9 mouse cellular contexts compared by ENCODE assay signal in genomic region chr4:97871770-97872439, GRCm38 (mm10).
A peak's percentile ranks its signal among the peaks of the same experiment; 100 is the strongest.
DNase-seq lines count a peak whose midpoint lies in the region; ATAC-seq and TF ChIP-seq lines count a peak whose summit lies in the region.
"Had no signal": no experiment of that assay in that cellular context is flagged by ENCODE, and none has a peak within 500 bp of the region (broad histone marks: within the 10 kb centered on the region; RNA-seq: fewer than 3 reads in every experiment).

No protein-coding gene starts in this region.

- peaks cover 7% of the 10 kb centered on the region; the same call in 1 of the 2 replicates for H3K4me1 ChIP-seq in kidney, embryonic 14.5 days (ENCODE audit: control insufficient read depth, insufficient read depth, low read length)
- peaks cover 49% of the 10 kb centered on the region for H3K4me1 ChIP-seq in heart, embryonic 16.5 days (ENCODE audit: control insufficient read depth, insufficient read depth, low read length)

- no peak overlapping the region for H3K4me3 ChIP-seq in kidney, embryonic 14.5 days (ENCODE audit: low read length)
- no peak overlapping the region for H3K4me3 ChIP-seq in heart, embryonic 16.5 days (ENCODE audit: low read length)
- H3K4me3 ChIP-seq: limb, embryonic 15.5 days had no signal

- peak; percentile 25 for DNase-seq in kidney, adult 18-20 months
- DNase-seq in brain, embryonic 14.5 days (ENCODE audit: low read depth) = peak; percentile 68
- DNase-seq in lung, postnatal 36 days = peak; percentile 62
- no peak for DNase-seq in right cerebral cortex, postnatal 14 days
- DNase-seq in spleen, postnatal 36 days (ENCODE audit: low spot score in 2 of 2) = no peak
- DNase-seq in ovary, postnatal 14 days (ENCODE audit: low spot score) = no peak

- no peak overlapping the region for H3K4me2 ChIP-seq in kidney, embryonic 14.5 days (replicated peaks; ENCODE audit: low read depth, low read length)
- no peak overlapping the region for H3K4me2 ChIP-seq in heart, embryonic 16.5 days (ENCODE audit: low read depth, low read length)
- H3K4me2 ChIP-seq: limb, embryonic 15.5 days had no signal

- TF ChIP-seq POLR2A in brain, embryonic 14.5 days (IDR thresholded peaks at IDR 0.05; ENCODE audit: borderline replicate concordance, extremely low read depth, insufficient read depth, insufficient read length, poor library complexity, severe bottlenecking) = no peak

- WGBS in kidney, embryonic 14.5 days = 79% methylated on average over 9 of the region's 9 CpGs
- WGBS in heart, embryonic 16.5 days = 56% methylated on average over 9 of the region's 9 CpGs

- H3K27ac ChIP-seq in kidney, embryonic 14.5 days (ENCODE audit: low read depth, low read length) = no peak overlapping the region
- H3K27ac ChIP-seq in heart, embryonic 16.5 days (ENCODE audit: low read length) = peak overlapping the region; percentile 45
- H3K27ac ChIP-seq: limb, embryonic 15.5 days had no signal

- H3K9ac ChIP-seq in kidney, embryonic 14.5 days (ENCODE audit: low read depth, low read length) = no peak overlapping the region
- no peak overlapping the region for H3K9ac ChIP-seq in heart, embryonic 16.5 days (ENCODE audit: low read length)
- H3K9ac ChIP-seq: limb, embryonic 15.5 days had no signal

- ATAC-seq in kidney, embryonic 14.5 days (ENCODE audit: low FRiP score, low TSS enrichment) = no peak
- no peak for ATAC-seq in heart, embryonic 16.5 days (replicated peaks; ENCODE audit: extremely low read depth, insufficient read depth, low FRiP score)

- TF ChIP-seq CTCF in brain, embryonic 14.5 days (IDR thresholded peaks at IDR 0.05; ENCODE audit: borderline replicate concordance, extremely low read depth, insufficient read depth, insufficient read length) = no peak

- H3K9me3 ChIP-seq in kidney, embryonic 14.5 days (ENCODE audit: control insufficient read depth, low read length) = no peaks in the 10 kb centered on the region
- H3K9me3 ChIP-seq in heart, embryonic 16.5 days (replicated peaks; ENCODE audit: control insufficient read depth, low read length) = no peaks in the 10 kb centered on the region
- H3K9me3 ChIP-seq: limb, embryonic 15.5 days had no signal

- no peaks in the 10 kb centered on the region for H3K27me3 ChIP-seq in kidney, embryonic 14.5 days (ENCODE audit: control insufficient read depth, insufficient read depth, low read length)
- H3K27me3 ChIP-seq in heart, embryonic 16.5 days (ENCODE audit: control insufficient read depth, insufficient read depth, low read length) = no peaks in the 10 kb centered on the region
- H3K27me3 ChIP-seq: limb, embryonic 15.5 days had no signal

- no peaks in the 10 kb centered on the region for H3K36me3 ChIP-seq in kidney, embryonic 14.5 days (ENCODE audit: control insufficient read depth, insufficient read depth, low read length)
- no peaks in the 10 kb centered on the region for H3K36me3 ChIP-seq in heart, embryonic 16.5 days (ENCODE audit: control insufficient read depth, insufficient read depth)
- H3K36me3 ChIP-seq: limb, embryonic 15.5 days had no signal

Comparison
In these comparisons a context has a peak if more than half of its experiments do, and no peak if none do; other contexts are left out.
1. DNase-seq: peak in kidney, adult 18-20 months (single experiment), brain, embryonic 14.5 days (single experiment) and lung, postnatal 36 days (single experiment); none in right cerebral cortex, postnatal 14 days (single experiment), spleen, postnatal 36 days (0 of 2) and ovary, postnatal 14 days (single experiment).